Mouse (Mus musculus) spleen, adult 2 months (tissue): ENCODE measurements around the gene Stam. TPM values are rescaled to one million over a fixed set of nuclear protein-coding genes. Genes with fewer than 3 reads are reported as not detected.

Experiments used
- DNase-seq, 2 experiments: peaks; one replicate each; pipeline versions ENCODE4 v3.0.0 to v3.0.0-alpha.2; 2012 to 2021; ENCODE audit warnings: low spot score in 2 of 2, low read depth in 1 of 2
- H3K27ac ChIP-seq: fragments of 200-500 bp; 2 replicates; pipeline ENCODE4 v1.5.1; 2012; ENCODE audit warnings: low read length, inconsistent platforms; ENCODE audit not compliant: insufficient read depth
- H3K27me3 ChIP-seq: fragments of 200-500 bp; 2 replicates; pipeline ENCODE4 v1.6.1; 2012; ENCODE audit warnings: mild to moderate bottlenecking, moderate library complexity, low read length, inconsistent platforms; ENCODE audit not compliant: control insufficient read depth, insufficient read depth
- H3K36me3 ChIP-seq: fragments of 200-500 bp; 2 replicates; pipeline ENCODE4 v1.6.1; 2012; ENCODE audit warnings: mild to moderate bottlenecking, low read length, inconsistent platforms; ENCODE audit not compliant: control insufficient read depth, insufficient read depth
- H3K4me1 ChIP-seq: fragments of 200-500 bp; 2 replicates; pipeline ENCODE4 v1.6.1; 2011; ENCODE audit warnings: inconsistent platforms; ENCODE audit not compliant: control insufficient read depth, insufficient read depth, insufficient read length
- H3K4me3 ChIP-seq: fragments of 200-500 bp; 2 replicates; pipeline ENCODE4 v1.5.1; 2011; ENCODE audit warnings: mild to moderate bottlenecking, inconsistent platforms; ENCODE audit not compliant: insufficient read depth, insufficient read length; ENCODE audit errors: extremely low read depth
- CTCF ChIP-seq: fragments of 200-500 bp; IDR thresholded peaks from 2 replicates; pipeline ENCODE4 v1.5.1; 2011; ENCODE audit warnings: mild to moderate bottlenecking, inconsistent platforms; ENCODE audit not compliant: insufficient read depth, insufficient read length, insufficient replicate concordance; ENCODE audit errors: extremely low read depth
- POLR2A ChIP-seq: fragments of 200-500 bp; IDR thresholded peaks from 2 replicates; pipeline ENCODE4 v1.6.1; 2011; ENCODE audit warnings: low read depth, low read length, inconsistent platforms
- WGBS: fragments of 180-500 bp; shearing (Covaris S2); methylation state at CpG from one replicate; pipeline ENCODE4 v1.1.7; 2018; 5-methylcytosine and 5-hydroxymethylcytosine counted together
- polyA plus RNA-seq: library from polyadenylated mRNA; depleted of rRNA; stranded (reverse); fragments of >200 nt; gene quantifications from 2 replicates; pipeline ENCODE4 v1.2.3, GENCODE M21; 2012; rRNA removed

Gene Stam
- 6.5 and 7.2 TPM in 2 replicates for polyA plus RNA-seq

DNA sequence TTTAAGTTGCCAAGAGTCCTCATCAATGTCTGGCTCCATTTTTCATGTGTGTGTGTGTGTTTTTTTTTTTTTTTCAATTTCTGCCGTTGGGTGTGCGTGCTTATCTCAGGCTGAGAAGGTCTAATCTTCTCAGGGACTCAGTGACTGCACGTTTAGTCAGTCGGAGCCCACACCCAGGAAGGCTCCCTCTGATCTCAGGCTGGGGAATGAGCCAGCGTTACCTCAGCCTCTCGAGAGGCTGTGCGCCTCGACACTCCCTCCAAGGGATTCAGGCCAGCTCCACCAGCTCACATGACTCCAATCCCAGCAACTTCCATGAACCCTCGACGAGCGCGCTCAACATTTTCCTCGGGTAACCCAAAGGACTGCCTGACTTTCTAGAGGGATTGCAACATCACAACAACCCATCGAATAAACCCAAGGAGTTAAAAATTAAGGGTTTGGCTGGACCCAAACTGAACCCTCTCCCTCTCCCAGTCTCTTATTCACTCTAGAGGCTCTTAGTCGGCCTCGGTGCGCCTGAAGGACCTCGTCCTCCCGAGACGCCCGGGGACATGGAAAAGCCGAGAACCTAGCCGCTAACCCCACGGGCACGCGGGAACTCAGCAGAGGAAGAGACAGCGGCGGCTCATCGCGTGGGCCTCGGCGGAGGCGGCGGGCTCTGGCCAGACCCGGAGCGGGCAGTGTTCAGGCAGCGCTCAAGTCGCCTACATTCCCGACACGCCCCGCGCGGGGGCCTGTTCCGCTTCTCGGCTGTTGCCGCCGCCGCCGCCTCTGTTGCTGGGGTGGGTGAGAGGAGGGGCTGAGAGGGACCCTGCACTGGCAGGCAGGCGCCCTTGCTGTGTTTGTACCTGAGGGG lies at the start of gene Stam:
Stam (plus strand) TSS at position 737 of the 859 bp plus-strand sequence.
- H3K4me1 ChIP-seq = peaks cover 2% of the 10 kb centered on the region
- no peak for TF ChIP-seq CTCF
- TF ChIP-seq POLR2A = peak; percentile 4; the same call in 1 of the 2 replicates
- H3K36me3 ChIP-seq = no peaks in the 10 kb centered on the region
- no peaks in the 10 kb centered on the region for H3K27me3 ChIP-seq
- H3K27ac ChIP-seq = peak within 1 kb of the TSS; percentile 98
- under 1% methylated on average over 49 of the region's 50 CpGs for WGBS
- H3K4me3 ChIP-seq = peak within 1 kb of the TSS; percentile 89
- peak; percentile 68 to 82 for DNase-seq

DNA sequence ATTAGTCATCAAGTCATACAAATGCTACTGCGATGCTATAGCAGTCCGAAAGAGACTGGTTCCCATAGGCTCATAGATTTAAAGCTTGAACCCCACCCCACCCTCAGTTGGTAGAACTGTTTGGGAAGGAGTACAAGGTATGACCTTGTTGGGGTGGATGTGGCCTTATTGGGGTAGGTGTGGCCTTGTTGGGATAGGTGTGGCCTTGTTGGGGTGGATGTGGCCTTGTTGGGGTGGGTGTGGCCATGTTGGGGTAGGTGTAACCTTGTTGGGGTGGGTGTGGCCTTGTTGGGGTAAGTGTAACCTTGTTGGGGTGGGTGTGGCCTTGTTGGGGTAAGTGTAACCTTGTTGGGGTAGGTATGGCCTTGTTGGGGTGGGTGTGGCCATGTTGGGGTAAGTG lies 32.6 kb upstream of the Stam start:
- no peak for DNase-seq
- TF ChIP-seq CTCF (no peak), POLR2A (no peak)
- no peak overlapping the region for H3K4me3 ChIP-seq
- H3K4me1 ChIP-seq = no peaks in the 10 kb centered on the region
- no peaks in the 10 kb centered on the region for H3K27me3 ChIP-seq
- H3K36me3 ChIP-seq = no peaks in the 10 kb centered on the region
- no peak overlapping the region for H3K27ac ChIP-seq
- 89% methylated on average over 2 of the region's 2 CpGs for WGBS

DNA sequence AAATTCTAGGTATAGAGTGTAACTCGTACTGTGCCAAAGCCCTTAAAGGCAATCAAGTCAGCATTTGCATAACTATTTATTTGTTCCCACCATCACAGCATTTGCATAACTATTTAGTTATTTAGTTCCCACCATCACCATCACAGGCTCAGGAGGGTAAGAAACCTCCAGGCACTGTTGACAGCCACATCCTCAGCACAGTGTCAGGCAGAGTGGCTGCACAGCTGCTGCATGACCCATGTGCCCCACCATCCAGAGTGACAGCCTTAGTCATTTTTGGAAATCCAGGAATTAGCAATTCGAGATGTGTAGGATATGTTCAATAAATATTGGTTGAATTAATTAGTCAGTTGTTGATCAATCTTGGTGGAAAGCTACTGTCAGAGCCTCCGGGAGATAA lies 30.9 kb upstream of the Stam start:
- DNase-seq = no peak
- Histone ChIP-seq H3K4me1 (no peaks in the 10 kb centered on the region), H3K27ac (no peak overlapping the region), H3K27me3 (no peaks in the 10 kb centered on the region), H3K36me3 (no peaks in the 10 kb centered on the region), H3K4me3 (no peak overlapping the region)
- 94% methylated on average over 3 of the region's 3 CpGs for WGBS
- TF ChIP-seq CTCF = no peak
- TF ChIP-seq POLR2A = no peak

DNA sequence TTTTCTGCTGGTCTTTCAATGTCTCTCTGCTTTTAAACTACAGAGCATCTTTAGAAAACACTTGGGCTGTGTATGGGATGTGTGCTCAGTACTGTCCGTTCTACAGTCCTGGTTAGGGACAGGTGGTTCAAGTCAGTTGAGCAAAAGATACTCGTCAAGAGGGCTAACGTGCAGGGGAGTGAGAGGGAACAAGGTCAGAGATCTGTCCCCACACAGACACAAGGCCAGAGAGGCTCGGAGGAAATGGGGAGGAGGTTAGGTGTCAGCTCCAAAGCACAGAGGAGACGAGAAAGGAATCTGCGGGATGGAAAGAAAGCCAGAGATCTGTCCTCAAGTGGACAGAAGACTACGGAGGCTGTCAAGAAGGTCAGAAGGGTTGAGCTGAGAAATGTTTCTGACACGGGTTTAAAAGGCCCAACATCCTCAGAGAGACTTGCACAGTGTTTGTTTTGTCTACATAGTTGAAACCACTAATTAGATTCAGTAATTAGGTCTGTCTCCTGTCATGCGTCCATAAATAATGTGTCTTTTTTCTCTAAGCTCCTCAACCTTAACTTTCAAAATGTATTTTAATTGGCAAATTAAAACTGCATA lies 30.2 kb upstream of the Stam start:
- TF ChIP-seq CTCF (no peak), POLR2A (no peak)
- H3K27ac ChIP-seq = no peak overlapping the region
- H3K4me1 ChIP-seq = no peaks in the 10 kb centered on the region
- DNase-seq = no peak
- H3K4me3 ChIP-seq = no peak overlapping the region
- H3K27me3 ChIP-seq = no peaks in the 10 kb centered on the region
- no peaks in the 10 kb centered on the region for H3K36me3 ChIP-seq
- 90% methylated on average over 9 of the region's 9 CpGs for WGBS

DNA sequence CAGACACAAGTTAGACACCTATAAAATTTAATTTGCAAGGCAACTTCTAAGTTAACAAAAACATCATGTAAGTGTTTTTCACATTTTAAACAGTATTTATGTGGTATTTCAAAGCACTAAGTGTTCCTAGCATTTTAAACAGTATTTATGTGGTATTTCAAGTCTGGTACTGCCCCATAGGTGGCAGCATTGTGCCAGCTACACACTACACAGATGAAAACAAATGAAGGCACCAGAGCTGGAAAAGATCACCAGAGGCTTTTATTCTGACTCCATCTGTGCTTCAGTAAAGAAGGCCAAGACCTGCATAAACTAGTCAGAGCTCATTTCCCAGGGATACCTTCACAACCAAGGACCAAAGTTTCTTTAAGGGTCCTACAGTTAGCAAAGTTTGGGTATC lies 25.5 kb upstream of the Stam start:
- Histone ChIP-seq H3K27ac (no peak overlapping the region), H3K4me1 (no peaks in the 10 kb centered on the region), H3K4me3 (no peak overlapping the region), H3K27me3 (no peaks in the 10 kb centered on the region), H3K36me3 (no peaks in the 10 kb centered on the region)
- TF ChIP-seq POLR2A (no peak), CTCF (peak; percentile 47; the same call in 1 of the 2 replicates)
- DNase-seq = peak; percentile 42 to 55

DNA sequence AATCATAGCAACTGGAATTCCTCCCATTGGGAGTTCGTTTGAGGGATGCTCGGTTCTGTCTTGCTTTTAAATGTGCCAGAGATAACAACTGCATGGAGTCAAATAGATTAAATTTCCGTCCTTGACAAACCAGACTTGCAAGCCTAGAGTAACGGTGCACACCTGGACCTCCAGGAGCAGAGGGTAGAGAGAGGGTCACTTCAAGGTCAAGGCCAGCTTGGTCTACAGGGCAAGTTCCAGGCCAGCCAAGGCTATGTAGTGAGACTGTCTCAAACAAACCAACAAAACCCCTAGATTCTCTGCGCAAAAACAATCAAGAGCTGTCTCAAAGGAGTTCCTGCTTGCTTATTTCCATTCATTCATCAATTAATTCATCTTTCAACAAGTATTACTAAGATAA lies 25.1 kb upstream of the Stam start:
- TF ChIP-seq POLR2A (no peak), CTCF (no peak)
- DNase-seq = no peak
- H3K4me3 ChIP-seq = no peak overlapping the region
- H3K36me3 ChIP-seq = no peaks in the 10 kb centered on the region
- H3K27ac ChIP-seq = no peak overlapping the region
- no peaks in the 10 kb centered on the region for H3K4me1 ChIP-seq
- H3K27me3 ChIP-seq = no peaks in the 10 kb centered on the region
- WGBS = 90% methylated on average over 5 of the region's 5 CpGs

DNA sequence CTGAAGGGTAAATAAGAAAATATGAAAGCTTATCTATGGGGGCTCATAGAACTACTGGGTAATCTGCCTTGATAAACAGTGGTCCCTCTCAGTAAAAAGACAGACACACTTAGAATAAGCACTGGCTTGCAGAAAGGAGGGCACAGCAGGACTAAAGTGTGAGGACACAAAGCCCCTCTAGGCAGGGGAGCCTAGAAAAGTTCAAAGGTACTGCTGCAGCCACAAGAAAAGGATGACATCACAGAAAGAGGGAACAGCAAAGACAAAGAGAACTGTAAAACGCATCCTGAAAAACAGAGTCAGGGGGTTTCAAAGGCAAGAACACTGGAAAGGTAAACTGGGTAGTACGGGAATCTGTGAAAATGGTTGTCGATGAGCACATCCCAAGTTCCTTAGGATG lies 20.3 kb upstream of the Stam start:
- TF ChIP-seq POLR2A (no peak), CTCF (no peak)
- Histone ChIP-seq H3K36me3 (no peaks in the 10 kb centered on the region), H3K27me3 (peaks cover 7% of the 10 kb centered on the region), H3K4me3 (no peak overlapping the region), H3K27ac (no peak overlapping the region), H3K4me1 (peaks cover 6% of the 10 kb centered on the region)
- 78% methylated on average over 3 of the region's 3 CpGs for WGBS
- no peak for DNase-seq
